Mouse (Mus musculus) right cerebral cortex, postnatal 14 days (tissue): ENCODE data around the gene Agbl5.

Source experiments
- DNase-seq: peaks from one replicate; pipeline ENCODE4 v3.0.0; 2022

Gene Agbl5

GRCm38 (mm10) chr5:30887858-30888336 is 597 bp upstream of the Agbl5 start:
- DNase-seq: peak; percentile 92

DNA sequence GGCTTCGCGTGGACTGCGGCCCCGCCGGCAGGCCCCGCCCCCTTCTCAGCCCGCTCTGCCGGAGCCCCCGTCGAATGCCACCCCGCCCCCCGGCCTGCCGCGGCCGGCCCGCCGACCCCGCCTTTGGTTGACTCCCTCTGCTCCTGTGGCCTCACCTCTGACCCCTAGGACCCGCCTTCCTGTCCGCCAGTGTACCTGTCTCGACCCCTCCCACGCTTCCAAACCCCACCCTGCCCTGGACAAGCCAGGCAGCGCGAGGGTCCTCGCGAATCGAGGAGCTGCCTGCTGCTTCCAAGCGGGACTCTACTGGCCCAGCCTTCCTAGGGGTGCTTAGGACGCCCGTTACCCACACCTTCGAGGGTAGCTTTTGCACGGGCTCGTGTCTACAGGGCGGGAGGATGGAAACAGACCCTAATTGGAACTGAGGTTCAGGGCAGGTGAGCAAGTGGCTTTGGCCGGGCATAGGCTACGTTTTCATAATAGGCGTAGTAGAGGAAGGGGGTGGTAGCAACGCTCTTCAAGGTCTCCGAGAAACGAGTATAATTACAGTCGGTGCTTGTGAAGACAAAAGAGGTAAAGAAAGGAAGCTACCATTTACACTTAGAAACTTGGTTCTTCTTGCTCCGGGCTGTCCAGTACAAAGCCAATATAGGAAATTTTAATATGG is 727 bp downstream of the Agbl5 start:
- no peak for DNase-seq

DNA sequence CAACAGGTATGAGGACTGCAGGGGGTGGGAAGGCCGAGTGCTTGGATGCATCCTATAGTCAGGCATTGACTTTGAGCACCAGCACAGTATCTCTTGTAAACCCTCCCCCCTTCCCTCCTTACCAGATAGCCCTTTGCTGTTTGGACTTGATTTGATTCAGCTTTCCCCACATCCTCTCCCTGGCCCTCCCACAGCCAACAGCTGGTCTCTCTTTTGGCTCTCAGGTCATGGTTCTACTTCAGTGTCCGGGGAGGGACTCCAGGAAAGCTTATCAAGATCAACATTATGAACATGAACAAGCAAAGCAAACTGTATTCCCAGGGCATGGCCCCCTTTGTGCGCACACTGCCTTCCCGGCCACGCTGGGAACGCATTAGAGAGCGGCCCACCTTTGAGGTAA is 1.9 kb downstream of the Agbl5 start:
- DNase-seq: no peak

DNA sequence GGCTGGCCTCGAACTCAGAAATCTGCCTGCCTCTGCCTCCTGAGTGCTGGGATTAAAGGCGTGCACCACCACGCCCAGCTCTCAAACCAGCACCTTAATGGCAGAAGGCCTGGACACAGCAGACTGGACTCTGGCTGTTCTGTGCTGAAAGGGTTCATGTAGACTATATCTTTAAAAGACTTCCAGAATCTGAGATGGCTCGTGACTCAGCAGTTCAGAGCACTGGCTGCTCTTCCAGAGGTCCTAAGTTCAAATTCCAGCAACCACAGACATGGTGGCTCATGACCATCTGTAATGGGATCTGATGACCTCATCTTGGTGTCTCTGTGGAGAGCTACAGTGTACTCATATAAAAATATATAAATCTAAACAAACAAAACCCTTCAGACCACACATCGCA is 13.4 kb downstream of the Agbl5 start:
- no peak for DNase-seq

DNA sequence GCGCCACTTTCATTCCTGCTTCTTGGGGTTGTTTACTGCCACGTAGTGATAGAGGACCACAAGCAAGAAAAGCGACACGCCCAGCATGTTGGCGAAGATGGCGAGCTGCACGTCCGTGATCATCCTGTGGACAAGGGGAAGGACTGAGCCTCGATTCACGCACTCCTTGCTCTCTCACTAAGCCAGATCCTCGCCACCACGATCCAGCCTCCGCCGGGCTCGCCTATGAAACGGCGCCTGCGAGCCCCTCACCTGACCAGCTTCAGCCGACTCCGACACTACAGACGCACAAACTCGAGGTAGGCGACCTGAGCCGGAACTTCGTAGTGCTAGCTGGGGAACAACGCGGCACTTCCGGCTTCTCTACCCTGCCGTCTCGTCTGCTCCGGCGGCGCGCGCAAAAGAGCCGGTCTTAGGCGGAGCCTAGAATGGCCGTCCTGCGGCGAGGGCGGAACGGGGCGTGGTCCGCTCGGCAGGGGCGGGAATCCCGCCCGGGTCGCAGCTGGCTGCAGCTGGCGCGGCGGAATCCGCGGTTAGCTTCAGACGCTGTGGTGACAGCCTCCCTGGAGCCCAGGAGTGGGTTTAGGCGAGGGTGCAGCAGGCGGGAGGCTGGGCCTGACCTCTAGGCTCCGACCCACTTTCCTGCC is 19.0 kb downstream of the Agbl5 start, which contains the start of gene Ost4:
Gene Ost4 (minus strand): TSS at position 376 of the 647 bp plus-strand sequence.
- peak; percentile 96 for DNase-seq

- DNase-seq: no peak
Observed at GRCm38 (mm10) chr5:30908426-30909299, 20.2 kb downstream of the Agbl5 start.

- DNase-seq: no peak
Observed at GRCm38 (mm10) chr5:30909300-30909659, 20.8 kb downstream of the Agbl5 start.

DNA sequence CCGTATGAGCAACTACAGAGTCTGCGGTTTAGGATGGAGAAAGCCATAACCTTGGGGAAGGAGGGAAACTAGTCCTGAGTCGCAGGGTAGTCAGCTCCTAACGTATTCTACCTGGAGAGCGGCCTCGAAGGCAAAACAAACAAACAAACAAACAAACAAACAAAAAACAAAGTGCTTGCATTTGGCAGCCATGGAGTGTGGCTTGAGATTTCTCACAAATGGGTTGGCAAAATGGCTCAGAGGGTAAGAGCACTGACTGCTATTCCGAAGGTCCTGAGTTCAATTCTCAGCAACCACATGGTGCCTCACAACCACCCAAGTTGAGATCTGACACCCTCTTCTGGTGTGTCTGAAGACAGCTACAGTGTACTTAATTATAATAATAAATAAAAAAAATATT is 21.4 kb downstream of the Agbl5 start:
- DNase-seq: no peak

DNA sequence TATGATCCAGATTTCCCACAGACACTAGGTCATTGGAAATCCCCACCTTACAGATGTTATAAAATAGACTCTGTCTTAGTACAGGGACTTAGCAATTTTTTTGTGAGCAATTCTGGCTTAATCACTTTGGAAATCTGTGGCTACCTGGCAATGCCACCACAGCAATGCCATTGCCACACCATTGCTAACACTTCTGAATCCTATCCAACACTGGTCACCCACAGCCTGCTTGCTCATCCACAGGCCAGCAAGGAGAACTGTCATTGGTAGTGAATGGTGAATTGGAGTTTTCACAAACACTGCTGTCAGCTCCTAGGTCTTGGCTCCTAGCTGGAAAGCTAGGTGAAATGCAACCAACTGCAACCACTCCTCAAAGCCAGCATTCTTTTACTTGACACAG is 22.0 kb downstream of the Agbl5 start:
- no peak for DNase-seq

DNA sequence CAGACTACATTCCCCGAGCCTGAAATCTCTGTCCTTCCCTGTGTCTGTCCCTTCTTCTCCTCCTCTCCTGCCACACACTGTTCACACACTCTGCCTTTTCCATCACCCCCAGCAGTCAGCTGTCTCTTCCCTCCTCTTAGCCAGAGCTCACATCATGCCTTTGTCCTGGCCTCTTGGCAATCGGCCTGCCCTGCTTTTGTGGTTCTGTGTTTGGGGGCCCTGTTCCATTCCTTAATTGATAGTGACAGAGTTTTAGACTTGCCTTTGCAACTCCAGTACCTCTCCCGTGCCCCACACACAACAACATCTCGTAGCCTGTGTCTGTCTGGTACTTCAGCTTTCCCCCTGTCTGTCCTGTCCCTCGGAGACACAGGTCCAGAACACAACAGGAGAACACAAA is 23.7 kb downstream of the Agbl5 start:
- DNase-seq: no peak

GRCm38 (mm10) chr5:30913060-30913841 is 24.8 kb downstream of the Agbl5 start, which contains the start of gene Emilin1:
TSS of gene Emilin1 (plus strand) at chr5:30913402.
- DNase-seq: no peak

DNA sequence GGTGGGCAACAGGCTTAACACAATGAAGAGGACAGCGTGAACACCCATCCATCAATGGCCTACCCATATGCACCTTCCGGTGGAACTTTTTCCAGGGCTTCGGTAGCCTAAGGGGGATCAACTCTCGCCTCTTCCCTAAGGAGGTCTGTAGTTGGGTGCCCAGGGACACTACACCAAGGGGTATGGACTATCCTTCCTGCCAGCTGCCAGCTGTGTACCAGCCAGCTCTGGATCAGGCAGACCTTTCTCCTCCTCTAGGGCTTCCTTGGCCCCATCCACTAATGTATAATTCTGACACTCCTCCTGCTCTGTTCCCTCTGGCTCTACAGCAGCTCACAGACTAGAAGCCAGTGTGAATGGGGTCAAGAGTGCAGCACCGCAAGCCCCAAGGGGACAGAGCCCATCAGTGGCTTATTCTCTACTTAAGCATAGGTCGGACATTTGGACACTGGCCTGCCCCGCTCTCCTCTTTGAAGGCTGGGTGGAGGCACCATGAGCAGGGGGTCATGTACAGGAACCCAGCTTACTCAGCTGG is 25.7 kb downstream of the Agbl5 start:
- DNase-seq: no peak

- DNase-seq: no peak
Observed at GRCm38 (mm10) chr5:30914849-30915248, 26.4 kb downstream of the Agbl5 start.

DNA sequence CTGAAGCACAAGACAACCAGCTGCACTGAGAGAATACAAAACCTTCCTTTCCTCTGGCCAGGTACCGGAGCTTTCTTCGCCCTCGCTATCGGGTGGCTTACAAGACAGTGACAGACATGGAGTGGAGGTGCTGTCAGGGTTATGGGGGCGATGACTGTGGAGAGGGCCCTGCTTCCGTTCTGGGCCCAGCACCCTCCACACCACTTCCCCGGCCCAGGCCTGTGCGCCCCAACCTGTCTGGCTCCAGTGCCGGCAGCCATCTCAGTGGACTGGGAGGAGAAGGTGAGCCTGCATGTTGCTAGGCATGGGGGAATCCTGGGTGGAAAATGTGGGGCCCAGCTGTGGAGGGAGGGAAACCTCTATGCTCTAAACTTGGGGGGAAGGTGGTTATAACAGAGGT is 27.0 kb downstream of the Agbl5 start:
- DNase-seq: no peak

GRCm38 (mm10) chr5:30915974-30916433 is 27.5 kb downstream of the Agbl5 start:
- peak; percentile 80 for DNase-seq

- DNase-seq: no peak
Observed at GRCm38 (mm10) chr5:30916841-30917240, 28.3 kb downstream of the Agbl5 start.

- DNase-seq: no peak
Observed at GRCm38 (mm10) chr5:30917348-30917747, 28.9 kb downstream of the Agbl5 start.

GRCm38 (mm10) chr5:30917891-30918670 is 29.6 kb downstream of the Agbl5 start:
- DNase-seq: no peak

DNA sequence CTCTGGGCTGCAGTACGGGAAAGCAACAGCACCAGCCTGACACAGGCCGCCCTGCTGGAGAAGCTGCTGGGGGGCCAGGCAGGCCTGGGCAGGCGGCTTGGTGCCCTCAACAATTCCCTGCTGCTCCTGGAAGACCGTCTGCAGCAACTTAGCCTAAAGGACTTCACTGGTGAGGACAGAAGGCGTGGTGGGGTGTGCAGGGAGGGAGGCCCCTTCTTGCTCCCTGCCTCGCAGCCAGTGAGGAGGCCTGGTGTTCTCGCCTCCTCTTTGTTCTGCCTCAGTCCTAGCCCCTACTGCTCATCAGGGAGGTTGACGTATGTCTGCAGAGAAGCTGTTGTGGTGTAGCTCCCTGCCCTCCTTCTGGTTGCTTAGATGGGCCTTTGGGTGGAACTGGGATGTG is 30.2 kb downstream of the Agbl5 start:
- no peak for DNase-seq

DNA sequence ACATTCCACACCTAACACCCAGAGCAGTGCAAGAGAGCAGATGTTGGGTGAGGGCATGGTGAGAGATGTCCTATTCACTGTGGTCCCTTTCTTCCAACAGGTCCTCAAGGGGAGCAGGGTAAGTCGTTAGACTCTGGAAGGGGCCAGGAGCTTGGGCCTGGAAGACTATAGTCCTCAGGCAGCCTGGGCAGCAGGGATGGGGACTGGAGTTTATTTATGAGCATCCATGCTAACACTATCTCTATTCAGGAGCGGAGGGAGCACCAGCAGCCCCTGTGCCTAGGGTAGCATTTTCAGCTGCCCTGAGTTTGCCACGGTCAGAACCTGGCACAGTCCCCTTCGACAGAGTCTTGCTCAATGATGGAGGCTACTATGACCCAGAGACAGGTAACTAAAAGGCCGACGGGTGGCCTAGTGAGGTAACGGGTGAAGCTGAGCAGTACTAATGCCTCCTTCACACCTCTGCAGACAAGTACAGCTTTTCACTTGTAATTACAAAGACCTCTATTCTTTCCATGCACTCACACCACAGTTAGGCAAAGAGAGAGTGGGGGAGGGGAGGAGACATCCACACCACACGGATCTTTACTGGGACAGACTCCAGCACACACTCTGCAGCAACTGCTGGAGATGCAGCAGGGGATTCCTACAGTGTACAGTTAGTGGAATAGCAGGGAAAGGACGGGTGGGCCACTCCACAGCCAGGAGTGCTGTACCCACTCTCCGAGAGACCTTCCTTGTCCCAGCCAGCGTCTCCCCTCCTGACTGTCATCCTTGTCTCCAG is 31.5 kb downstream of the Agbl5 start:
- DNase-seq: no peak

- no peak for DNase-seq
Observed at GRCm38 (mm10) chr5:30920621-30921020, 32.1 kb downstream of the Agbl5 start.
